Mouse (Mus musculus) heart, embryonic 10.5 days (tissue): ENCODE data around the gene Kcnk10. TPM values are rescaled to one million over a fixed set of nuclear protein-coding genes. Genes with fewer than 3 reads are reported as not detected.
A peak's percentile ranks its signal among the peaks of the same experiment; 100 is the strongest.

Experiments used
- DNase-seq: peaks from one replicate; pipeline ENCODE4 v3.0.0-alpha.2; 2017; ENCODE audit warnings: low spot score
- H3K27ac ChIP-seq: fragments of 300-500 bp; sonication (generic); 2 replicates; pipeline ENCODE4 v1.5.1; 2016; ENCODE audit warnings: mild to moderate bottlenecking
- H3K27me3 ChIP-seq: fragments of 300-500 bp; sonication (generic); 2 replicates; pipeline ENCODE4 v1.6.1; 2016; ENCODE audit warnings: mild to moderate bottlenecking; ENCODE audit not compliant: poor library complexity, insufficient read depth, severe bottlenecking
- H3K36me3 ChIP-seq: fragments of 300-500 bp; sonication (generic); 2 replicates; pipeline ENCODE4 v1.6.1; 2016; ENCODE audit warnings: mild to moderate bottlenecking, moderate library complexity
- H3K4me1 ChIP-seq: fragments of 300-500 bp; sonication (generic); 2 replicates; pipeline ENCODE4 v1.6.1; 2016; ENCODE audit warnings: mild to moderate bottlenecking
- H3K4me3 ChIP-seq: fragments of 300-500 bp; sonication (generic); 2 replicates; pipeline ENCODE4 v1.5.1; 2016; ENCODE audit warnings: mild to moderate bottlenecking, moderate library complexity
- H3K9me3 ChIP-seq: fragments of 300-500 bp; sonication (generic); 2 replicates; pipeline ENCODE4 v1.6.1; 2016; ENCODE audit warnings: mild to moderate bottlenecking, moderate library complexity
- WGBS: fragments of 180-500 bp; shearing (Covaris S2); methylation state at CpG from one replicate; pipeline ENCODE4 v1.1.7; 2016; 5-methylcytosine and 5-hydroxymethylcytosine counted together
- polyA plus RNA-seq: library from polyadenylated mRNA; unstranded; fragments of >200 nt; fragmentation: Nextera tagmentation; extraction: Ambion mirVana; gene quantifications from 2 replicates; pipeline ENCODE4 v1.2.1, GENCODE M21; 2016

Kcnk10 gene
- polyA plus RNA-seq, 1 experiment from 2014 or later = 0.28 TPM

DNA sequence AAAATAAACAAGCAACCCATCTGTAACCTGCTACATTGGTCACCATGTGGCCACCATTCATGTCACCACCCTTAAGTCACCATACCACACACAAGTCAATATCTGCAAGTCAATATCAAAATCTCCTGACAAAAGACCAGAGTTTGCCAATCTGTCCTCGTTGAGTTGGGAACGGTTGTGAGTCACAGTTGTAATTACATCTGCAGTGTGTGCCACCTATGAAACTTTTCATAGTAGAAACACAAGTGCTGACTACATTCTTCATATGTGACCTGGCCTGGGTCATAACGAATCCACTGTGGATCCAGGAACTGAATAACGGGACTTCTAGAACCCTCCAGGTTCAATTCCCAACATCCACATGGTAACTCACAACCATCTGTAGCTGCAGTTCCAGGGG lies 14.8 kb downstream of the Kcnk10 start:
- Histone ChIP-seq H3K27me3 (no peaks in the 10 kb centered on the region), H3K27ac (no peak overlapping the region), H3K9me3 (no peaks in the 10 kb centered on the region), H3K4me3 (no peak overlapping the region), H3K4me1 (no peaks in the 10 kb centered on the region), H3K36me3 (no peaks in the 10 kb centered on the region)
- WGBS = 84% methylated on average over 4 of the region's 4 CpGs
- no peak for DNase-seq

DNA sequence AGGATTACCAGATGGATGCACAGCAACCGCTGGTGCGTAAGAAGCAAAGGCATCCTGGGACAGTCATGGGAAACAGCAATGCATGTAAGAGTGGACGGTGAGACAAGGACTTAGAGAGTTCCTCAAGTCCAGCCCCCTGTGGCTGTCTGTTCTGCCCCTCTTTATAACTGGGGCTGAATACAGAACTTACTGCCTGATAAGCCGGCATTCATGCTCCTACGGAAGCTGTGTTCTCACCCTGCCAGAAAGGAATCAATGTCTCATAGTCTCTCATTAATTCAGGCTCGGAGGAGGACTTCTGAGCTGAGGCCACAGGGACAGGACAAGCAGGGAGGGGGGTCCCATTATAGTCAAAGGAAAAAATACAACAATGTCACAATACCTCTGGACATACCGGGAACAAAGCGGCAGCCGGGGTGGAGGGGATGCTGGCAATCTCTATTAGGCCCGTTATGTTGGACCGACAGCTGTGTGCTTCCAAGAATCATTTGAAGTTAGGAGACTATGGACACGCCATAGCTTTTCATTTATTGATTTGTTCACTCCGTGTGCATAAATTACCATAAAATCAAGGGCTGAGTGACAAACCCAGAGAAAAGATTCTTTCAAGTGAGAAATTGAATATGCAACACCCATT lies 15.7 kb downstream of the Kcnk10 start:
- no peak for DNase-seq
- Histone ChIP-seq H3K4me1 (no peaks in the 10 kb centered on the region), H3K36me3 (no peaks in the 10 kb centered on the region), H3K9me3 (no peaks in the 10 kb centered on the region), H3K27ac (no peak overlapping the region), H3K4me3 (no peak overlapping the region), H3K27me3 (no peaks in the 10 kb centered on the region)
- WGBS = 86% methylated on average over 13 of the region's 13 CpGs

DNA sequence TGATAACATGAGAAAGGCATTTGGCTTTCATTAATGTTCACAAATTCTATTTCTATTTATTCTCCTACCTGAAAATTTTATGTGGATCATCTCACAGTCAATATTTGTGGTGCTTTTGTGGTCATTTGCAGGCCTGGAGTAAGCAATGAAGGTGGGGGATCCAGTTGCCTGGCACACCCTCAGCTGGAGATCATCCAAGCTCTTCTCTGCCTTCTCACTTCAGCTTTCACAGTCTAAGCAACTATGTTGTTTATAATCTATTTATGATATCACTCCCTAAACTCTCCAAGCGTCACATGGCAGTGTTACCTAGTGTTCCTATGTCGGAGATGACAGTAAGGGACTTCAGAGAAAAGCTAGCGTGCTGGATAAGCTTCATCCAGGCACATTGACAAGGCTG lies 18.1 kb downstream of the Kcnk10 start:
- DNase-seq = no peak
- 81% methylated on average over 3 of the region's 3 CpGs for whole genome bisulfite sequencing

DNA sequence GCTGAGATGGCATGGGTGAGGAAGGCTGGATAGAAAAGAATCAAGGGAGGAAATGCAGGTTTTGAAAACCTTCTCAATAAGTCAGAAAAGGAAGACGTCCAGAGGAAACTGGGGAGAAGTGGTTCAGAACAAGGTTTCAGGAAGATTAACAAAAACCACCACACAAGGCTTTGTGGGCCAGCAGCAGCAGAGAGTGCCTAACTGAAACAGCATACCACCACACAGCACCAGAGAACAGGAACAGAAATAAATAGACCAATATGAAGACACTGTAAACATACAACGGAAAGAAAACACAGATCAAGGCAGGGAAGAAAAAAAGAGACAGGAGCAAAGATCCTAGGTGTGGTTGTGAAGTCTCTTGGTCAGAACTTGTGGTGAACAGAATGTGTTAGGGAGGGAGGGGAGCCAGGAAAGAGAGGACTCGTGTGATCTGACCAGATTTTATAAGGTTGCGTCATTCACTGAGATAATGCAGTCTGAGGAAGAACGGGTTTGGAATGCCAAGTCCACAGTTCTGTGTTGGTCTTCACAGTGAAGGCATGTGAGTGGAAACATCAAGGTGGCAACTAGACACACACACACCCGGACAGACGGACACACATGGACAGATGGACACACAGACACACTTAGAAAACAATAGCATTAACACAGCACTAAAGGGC lies 21.0 kb downstream of the Kcnk10 start:
- H3K9me3 ChIP-seq = no peaks in the 10 kb centered on the region
- 69% methylated on average over 7 of the region's 7 CpGs for whole genome bisulfite sequencing
- no peaks in the 10 kb centered on the region for H3K27me3 ChIP-seq

More for the DNA sequence above, 18.1 kb downstream of the Kcnk10 start:
- Histone ChIP-seq H3K4me3 (no peak overlapping the region), H3K9me3 (no peaks in the 10 kb centered on the region), H3K27ac (no peak overlapping the region), H3K36me3 (no peaks in the 10 kb centered on the region), H3K4me1 (no peaks in the 10 kb centered on the region), H3K27me3 (no peaks in the 10 kb centered on the region)

DNA sequence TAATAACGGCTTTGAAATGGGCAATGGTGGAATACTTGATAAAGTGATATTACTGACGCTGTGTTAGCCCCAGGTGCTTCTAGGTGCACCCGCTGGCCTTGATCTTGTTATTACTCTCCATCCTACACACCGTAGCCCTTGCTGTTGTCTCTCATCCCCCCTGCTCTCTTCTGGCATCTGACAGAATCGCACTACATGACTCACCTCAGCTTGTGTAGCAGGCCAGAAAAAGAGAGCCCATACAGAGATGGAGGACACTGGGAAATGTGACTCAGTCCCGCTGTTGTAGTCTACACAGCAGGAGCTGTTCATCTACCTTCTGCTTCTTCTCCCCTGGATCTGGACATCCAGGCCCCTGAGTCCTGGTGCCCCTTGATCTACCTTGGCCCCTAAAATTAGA lies 28.1 kb downstream of the Kcnk10 start:
- Histone ChIP-seq H3K27ac (no peak overlapping the region), H3K27me3 (no peaks in the 10 kb centered on the region), H3K36me3 (no peaks in the 10 kb centered on the region), H3K9me3 (no peaks in the 10 kb centered on the region), H3K4me3 (no peak overlapping the region), H3K4me1 (no peaks in the 10 kb centered on the region)
- peak; percentile 61 for DNase-seq
- WGBS = 90% methylated on average over 6 of the region's 6 CpGs

More for the DNA sequence above, 21.0 kb downstream of the Kcnk10 start:
- no peaks in the 10 kb centered on the region for H3K4me1 ChIP-seq
- peak; percentile 42 for DNase-seq
- H3K36me3 ChIP-seq = no peaks in the 10 kb centered on the region
- H3K27ac ChIP-seq = no peak overlapping the region
- no peak overlapping the region for H3K4me3 ChIP-seq

DNA sequence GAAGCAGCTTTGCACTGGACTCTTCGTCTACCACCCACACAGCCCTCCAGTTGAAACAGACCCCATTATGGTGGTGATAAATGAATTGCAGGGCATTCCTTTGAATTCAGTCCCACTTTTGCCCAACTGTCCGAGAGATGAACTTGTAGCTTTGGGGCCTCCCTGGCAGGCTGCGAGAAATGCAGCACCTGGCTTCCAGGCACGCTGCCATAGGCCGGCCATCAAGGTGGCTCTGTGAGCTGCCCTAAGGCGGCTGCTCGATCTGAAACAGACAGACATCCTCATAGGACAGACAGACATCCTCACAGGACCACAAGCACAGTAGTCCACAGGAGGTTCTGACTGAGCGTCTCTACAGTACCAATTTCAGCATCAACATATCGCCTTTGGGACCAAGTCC lies 30.0 kb downstream of the Kcnk10 start:
- no peak overlapping the region for H3K4me3 ChIP-seq
- 78% methylated on average over 9 of the region's 9 CpGs for WGBS
- DNase-seq = peak; percentile 42
- no peak overlapping the region for H3K27ac ChIP-seq
- H3K36me3 ChIP-seq = no peaks in the 10 kb centered on the region
- H3K27me3 ChIP-seq = no peaks in the 10 kb centered on the region
- no peaks in the 10 kb centered on the region for H3K4me1 ChIP-seq
- no peaks in the 10 kb centered on the region for H3K9me3 ChIP-seq

DNA sequence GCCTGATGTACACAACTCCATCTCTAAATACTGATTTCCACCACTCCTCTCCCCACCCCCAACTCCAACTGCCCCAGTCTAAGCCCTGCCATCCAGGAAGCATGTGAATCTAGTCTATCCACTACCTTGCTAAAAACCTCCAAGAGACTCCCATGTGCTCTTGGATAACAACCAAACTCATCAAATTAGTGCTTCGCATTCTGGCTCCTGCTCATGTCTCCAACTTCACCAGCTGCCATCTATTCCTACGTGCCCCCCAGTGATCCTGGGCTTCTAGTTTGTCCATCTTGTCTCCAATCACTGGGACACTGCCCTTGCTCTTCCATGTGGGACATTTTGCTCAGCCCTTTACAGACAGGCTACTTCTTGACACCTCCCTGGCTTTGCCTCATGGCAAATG lies 32.2 kb downstream of the Kcnk10 start:
- DNase-seq = peak; percentile 66
- H3K4me1 ChIP-seq = no peaks in the 10 kb centered on the region
- 84% methylated on average over 2 of the region's 2 CpGs for WGBS

DNA sequence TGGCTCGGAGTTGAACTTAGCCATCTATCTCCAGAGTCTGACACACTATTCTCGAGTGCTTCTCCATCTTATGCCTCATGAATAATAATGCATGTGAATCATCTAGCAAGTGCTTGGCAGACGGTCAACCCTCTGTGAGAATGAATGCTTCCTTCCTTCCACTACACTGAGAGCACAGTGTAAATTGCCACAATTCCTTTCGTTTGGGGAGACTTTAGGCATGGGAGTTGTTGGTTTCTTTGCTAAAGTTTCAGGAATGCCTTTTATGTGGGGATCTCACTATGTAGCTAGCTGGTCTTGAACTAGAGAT lies 32.9 kb downstream of the Kcnk10 start:
- Histone ChIP-seq H3K4me3 (no peak overlapping the region), H3K36me3 (no peaks in the 10 kb centered on the region), H3K4me1 (no peaks in the 10 kb centered on the region), H3K27me3 (no peaks in the 10 kb centered on the region), H3K27ac (no peak overlapping the region), H3K9me3 (no peaks in the 10 kb centered on the region)
- DNase-seq = peak; percentile 24
- 83% methylated on average over 4 of the region's 4 CpGs for WGBS

More for the DNA sequence above, 32.2 kb downstream of the Kcnk10 start:
- H3K27me3 ChIP-seq = no peaks in the 10 kb centered on the region
- H3K9me3 ChIP-seq = no peaks in the 10 kb centered on the region
- no peak overlapping the region for H3K27ac ChIP-seq
- no peak overlapping the region for H3K4me3 ChIP-seq
- no peaks in the 10 kb centered on the region for H3K36me3 ChIP-seq

DNA sequence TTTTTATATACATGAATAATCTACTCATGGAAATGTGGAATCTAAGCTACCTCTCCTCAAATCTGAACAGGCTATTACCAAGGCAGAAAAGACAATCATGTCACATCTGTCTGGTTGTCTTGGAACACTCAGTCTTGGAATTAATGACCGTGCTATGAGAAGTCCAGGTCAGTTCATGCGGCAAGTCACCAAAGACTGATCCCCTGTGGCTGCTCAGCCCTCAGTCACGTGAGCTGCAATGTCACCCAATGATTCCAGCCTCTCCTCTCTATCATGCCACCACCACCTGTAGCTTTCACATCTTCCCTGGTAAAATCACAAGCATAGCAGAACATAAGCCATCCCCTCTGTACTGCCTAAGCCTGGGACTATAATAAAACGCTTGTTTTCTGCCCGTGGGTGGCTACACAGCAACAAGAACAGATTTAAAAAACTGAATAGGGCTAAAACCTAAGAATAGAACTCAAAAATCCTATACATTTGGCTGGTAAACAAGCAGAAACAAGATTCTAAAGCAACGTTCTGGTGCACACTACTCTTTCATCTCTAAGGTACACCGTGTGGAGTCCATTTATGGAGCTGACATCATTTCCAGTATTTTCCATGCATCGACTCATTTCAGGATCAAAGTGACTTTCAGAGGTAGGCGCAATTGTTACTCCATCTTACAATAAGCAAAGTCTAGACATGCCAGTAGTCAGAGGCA lies 33.4 kb downstream of the Kcnk10 start:
- Histone ChIP-seq H3K9me3 (no peaks in the 10 kb centered on the region), H3K27ac (no peak overlapping the region), H3K36me3 (no peaks in the 10 kb centered on the region), H3K4me1 (no peaks in the 10 kb centered on the region), H3K4me3 (no peak overlapping the region), H3K27me3 (no peaks in the 10 kb centered on the region)
- 89% methylated on average over 9 of the region's 9 CpGs for WGBS
- DNase-seq = peak; percentile 63

DNA sequence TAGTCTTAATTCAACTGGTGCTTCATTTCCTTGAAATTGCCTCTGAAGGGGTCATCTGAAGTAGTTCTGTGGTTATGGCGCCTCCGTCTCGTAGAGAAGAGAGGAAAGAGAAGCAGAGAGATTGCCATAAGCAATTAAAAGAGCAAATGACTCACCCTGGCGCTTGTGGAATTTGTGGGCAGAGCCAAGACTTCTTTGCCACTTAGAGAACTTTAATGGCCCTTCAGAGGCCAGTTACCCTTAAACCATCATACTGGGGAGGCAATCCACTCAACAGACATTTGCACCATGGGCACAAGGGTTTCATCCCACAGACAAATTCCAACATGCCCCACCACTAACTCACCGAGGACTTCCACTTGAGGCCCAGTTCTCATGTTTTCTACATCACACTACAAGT lies 41.4 kb downstream of the Kcnk10 start:
- no peaks in the 10 kb centered on the region for H3K4me1 ChIP-seq
- no peaks in the 10 kb centered on the region for H3K9me3 ChIP-seq
- peak; percentile 13 for DNase-seq
- no peaks in the 10 kb centered on the region for H3K27me3 ChIP-seq
- H3K36me3 ChIP-seq = no peaks in the 10 kb centered on the region
- WGBS = 80% methylated on average over 5 of the region's 5 CpGs
- no peak overlapping the region for H3K4me3 ChIP-seq
- H3K27ac ChIP-seq = no peak overlapping the region

DNA sequence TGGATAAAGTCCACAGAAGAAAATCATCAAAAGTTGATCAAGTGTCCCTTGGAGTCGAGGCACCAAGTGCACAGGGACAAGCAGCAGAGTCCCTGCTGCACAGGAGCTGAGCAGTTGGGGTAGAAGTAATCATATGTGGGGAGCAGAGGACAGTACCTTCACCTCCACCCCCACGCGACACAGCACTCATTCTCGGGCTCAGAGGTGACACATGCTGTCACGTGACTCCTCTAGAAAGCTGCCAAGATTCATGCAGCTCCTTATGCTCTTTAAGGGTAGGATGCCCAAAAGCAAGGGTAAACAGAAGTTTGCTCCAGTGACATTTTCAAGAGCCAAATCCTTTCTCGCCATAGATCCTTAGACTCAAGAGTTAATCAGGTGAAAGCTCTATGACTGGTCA lies 42.1 kb downstream of the Kcnk10 start:
- Histone ChIP-seq H3K27me3 (no peaks in the 10 kb centered on the region), H3K9me3 (no peaks in the 10 kb centered on the region), H3K36me3 (no peaks in the 10 kb centered on the region), H3K27ac (no peak overlapping the region), H3K4me3 (no peak overlapping the region), H3K4me1 (no peaks in the 10 kb centered on the region)
- DNase-seq = no peak
- 74% methylated on average over 6 of the region's 6 CpGs for WGBS

DNA sequence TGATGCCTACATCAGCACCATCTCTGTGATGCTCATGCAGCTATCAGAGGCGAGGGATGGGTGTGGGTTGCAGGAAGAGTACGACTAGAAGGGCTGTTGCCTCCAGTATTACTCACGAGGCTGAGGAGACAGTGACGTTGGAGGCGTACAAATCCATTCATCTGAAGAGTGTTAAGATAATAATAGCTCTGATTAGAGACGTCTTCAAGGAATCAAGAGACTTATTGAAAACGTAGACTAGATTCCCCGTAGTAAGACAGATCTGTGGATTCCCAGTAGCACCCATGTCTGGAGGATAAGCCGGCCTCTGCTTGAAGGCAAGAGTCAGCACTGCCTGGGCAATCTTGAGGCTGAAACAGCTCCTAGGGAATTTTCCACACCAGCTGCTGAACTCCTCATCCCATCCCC lies 42.6 kb downstream of the Kcnk10 start:
- Histone ChIP-seq H3K36me3 (no peaks in the 10 kb centered on the region), H3K4me1 (no peaks in the 10 kb centered on the region), H3K27me3 (no peaks in the 10 kb centered on the region), H3K9me3 (no peaks in the 10 kb centered on the region), H3K4me3 (no peak overlapping the region), H3K27ac (no peak overlapping the region)
- DNase-seq = no peak
- 79% methylated on average over 9 of the region's 9 CpGs for WGBS

DNA sequence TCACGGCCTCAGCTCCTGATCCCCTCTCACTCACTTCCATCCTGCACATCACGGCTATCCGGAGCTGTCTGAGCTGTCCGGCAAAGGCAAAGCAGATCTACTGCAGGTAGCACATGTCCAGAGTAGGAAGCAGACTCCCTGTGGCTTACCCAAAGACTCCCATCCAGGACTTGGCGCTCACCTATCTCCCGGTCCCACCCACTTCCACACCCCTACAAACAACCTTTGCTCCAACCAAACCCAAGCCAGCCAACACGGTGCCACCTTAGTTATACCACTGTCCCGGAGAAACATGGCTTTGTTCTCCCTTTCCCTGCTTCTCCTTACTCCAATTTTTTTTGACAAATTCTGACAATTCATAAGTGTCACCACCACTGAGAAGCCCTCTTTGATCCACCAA lies 49.5 kb downstream of the Kcnk10 start:
- Histone ChIP-seq H3K9me3 (no peaks in the 10 kb centered on the region), H3K4me1 (no peaks in the 10 kb centered on the region), H3K27me3 (no peaks in the 10 kb centered on the region), H3K36me3 (no peaks in the 10 kb centered on the region), H3K4me3 (no peak overlapping the region), H3K27ac (no peak overlapping the region)
- peak; percentile 60 for DNase-seq
- WGBS = 87% methylated on average over 8 of the region's 8 CpGs
